Mouse (Mus musculus) kidney, adult 8-10 months (tissue): ENCODE measurements around the gene Stt3a.

Source experiments
- DNase-seq, 2 experiments: peaks; one replicate each; pipeline ENCODE4 v3.0.0; 2022

The Stt3a gene

DNA sequence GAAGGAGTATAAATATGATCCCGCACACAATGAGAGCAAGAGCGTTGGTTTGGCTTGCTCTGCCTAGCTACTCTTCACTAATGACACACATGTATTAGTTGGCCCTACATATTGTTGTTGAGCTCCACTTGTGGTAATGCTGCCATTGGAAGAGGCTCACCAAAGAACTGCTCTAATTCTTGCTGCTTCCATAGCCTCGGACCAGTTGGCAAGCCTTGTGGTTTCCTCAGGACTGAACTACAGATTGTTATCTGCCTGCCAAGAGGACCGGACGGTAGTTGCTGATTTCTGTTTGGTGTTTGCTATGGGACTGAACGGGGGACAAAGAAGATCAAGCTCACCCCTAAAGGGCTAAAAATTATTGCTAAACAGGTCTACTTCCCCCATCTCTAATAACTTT, 60.2 kb downstream of the Stt3a start:
- DNase-seq, result no peak

DNA sequence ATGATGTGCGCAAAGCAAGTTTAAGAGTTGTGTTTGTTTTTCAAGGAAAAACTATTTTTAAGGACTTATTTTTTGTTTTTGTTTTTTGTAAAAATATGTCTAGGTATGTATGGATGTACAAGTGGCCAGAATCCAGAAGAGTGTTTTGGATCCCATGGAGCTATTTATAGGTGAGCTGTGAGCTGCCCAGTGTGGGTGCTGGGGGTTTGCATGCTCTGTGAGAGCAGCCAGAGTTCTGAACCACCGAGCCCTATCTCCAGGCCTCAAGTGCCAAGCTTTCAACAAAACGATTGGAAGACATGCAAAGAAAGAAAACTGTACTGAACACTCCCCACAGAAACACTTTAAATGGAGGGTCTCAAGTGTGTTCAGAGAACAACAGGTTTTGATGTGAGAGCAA, 61.6 kb downstream of the Stt3a start:
- no peak for DNase-seq

DNA sequence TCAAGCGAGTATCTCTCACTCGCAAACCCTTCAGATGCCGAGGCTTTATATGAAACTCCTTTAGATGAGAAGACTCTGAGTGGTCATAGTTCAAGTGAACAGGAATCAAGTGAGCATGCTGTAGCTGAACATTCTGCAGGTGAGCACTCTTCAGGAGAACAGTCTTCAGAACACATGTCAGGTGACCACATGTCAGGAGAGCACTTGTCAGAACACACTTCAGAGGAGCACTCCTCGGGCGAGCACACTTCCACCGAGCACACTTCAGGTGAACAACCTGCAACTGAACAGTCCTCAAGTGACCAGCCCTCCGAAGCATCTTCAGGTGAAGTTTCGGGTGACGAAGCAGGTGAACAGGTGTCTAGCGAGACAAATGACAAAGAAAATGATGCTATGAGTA, 73.2 kb downstream of the Stt3a start:
- DNase-seq, result no peak

DNA sequence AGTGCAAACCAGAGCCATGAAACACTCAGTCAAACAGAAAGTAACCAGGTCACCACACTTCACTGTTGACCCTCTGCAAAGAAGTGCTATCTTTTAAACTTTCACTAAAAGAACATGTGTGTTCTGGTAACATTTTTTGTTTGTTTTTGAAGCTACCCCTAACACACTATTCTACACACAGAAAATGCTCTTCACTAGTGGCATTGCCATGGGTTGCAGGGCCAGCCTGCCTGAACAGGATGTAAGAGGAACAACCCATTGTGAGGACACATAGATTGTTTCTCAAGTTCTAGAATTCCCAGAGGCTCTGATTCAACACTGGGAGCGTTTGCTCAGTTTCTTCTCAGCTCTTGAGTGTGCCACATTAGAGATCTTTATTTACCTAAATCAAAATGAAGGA, 74.6 kb downstream of the Stt3a start, which contains the start of gene Acrv1:
Gene Acrv1 (plus strand): TSS at position 301 of the 400 bp plus-strand sequence.
- DNase-seq, result no peak

DNA sequence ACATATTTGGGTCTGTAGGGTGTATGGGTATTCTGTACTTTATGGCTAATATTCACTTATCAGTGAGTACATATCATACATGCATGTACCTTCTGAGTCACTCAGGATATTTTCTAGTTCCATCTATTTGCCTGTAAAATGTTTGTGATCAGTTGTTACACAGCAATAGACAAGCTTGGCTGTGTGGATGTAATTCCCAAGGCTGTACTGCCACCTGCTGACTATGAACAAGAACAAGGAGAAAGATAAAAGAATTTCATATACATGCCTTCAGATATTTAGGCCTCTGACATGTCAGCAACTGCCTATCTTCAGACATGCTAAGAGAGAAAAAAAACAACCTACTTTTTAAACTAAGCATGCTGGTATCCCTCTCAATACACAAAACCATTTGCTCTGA, 80.2 kb downstream of the Stt3a start:
- DNase-seq, result peak in 1 of 2 experiments; percentile 4

DNA sequence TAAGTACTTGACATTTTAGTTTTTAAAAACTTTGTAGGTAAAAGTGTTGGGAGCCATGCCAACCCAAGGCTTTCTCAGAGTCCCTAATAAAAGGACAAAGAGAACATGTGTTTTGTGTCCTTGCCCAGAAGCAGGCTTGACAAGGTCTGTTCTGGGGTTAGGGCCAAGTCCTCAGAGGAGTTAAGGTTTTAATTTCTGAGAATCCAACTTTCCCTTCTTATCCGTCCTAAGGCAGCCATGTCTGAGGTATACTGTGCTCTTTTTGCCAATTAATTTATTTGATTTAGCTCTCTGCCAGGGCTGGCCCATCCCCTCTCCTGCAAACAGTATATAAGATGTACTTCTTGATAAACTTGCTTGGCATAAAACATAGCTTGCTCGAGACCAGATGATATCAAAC, 86.1 kb downstream of the Stt3a start:
- DNase-seq, result no peak
